7 mouse cellular contexts compared by ENCODE assay signal in genomic region chr1:186609793-186610233, GRCm38 (mm10).
DNase-seq lines count a peak whose midpoint lies in the region; ATAC-seq and TF ChIP-seq lines count a peak whose summit lies in the region.

No protein-coding gene starts in this region.

- POLR2A ChIA-PET in Patski (lab: Charles Lee), result no interaction called here

- H3K9me3 ChIP-seq in forebrain, embryonic 12.5 days, result no peaks in the 10 kb centered on the region
- no peaks in the 10 kb centered on the region for H3K9me3 ChIP-seq in limb, embryonic 13.5 days
- no peaks in the 10 kb centered on the region for H3K9me3 ChIP-seq in neural tube, embryonic 14.5 days (ENCODE audit: control insufficient read depth, low read length)

- peak; percentile 95 for ATAC-seq in Patski
- peak; percentile 69 for ATAC-seq in forebrain, embryonic 12.5 days (ENCODE audit: low FRiP score)
- peak; percentile 77; the same call in 1 of the 2 replicates for ATAC-seq in limb, embryonic 13.5 days (ENCODE audit: low FRiP score, low read depth)
- peak; percentile 72 for ATAC-seq in neural tube, embryonic 14.5 days (ENCODE audit: low read depth)
- ATAC-seq in monocyte, adult 5-6 weeks (replicated peaks; ENCODE audit: insufficient number of reproducible peaks, low FRiP score, low TSS enrichment, poor library complexity, severe bottlenecking), result no peak

- no peaks in the 10 kb centered on the region for H3K27me3 ChIP-seq in Patski
- H3K27me3 ChIP-seq in forebrain, embryonic 12.5 days, result no peaks in the 10 kb centered on the region
- no peaks in the 10 kb centered on the region for H3K27me3 ChIP-seq in limb, embryonic 13.5 days
- no peaks in the 10 kb centered on the region for H3K27me3 ChIP-seq in neural tube, embryonic 14.5 days (ENCODE audit: control insufficient read depth, insufficient read depth, low read length)

- peak overlapping the region; percentile 42 for H3K4me2 ChIP-seq in forebrain, embryonic 12.5 days
- peak overlapping the region; percentile 37 for H3K4me2 ChIP-seq in limb, embryonic 13.5 days (replicated peaks)
- H3K4me2 ChIP-seq in neural tube, embryonic 14.5 days (ENCODE audit: low read depth, low read length), result peak overlapping the region; percentile 29; the same call in 1 of the 2 replicates

- peaks cover 13% of the 10 kb centered on the region for H3K4me1 ChIP-seq in forebrain, embryonic 12.5 days
- H3K4me1 ChIP-seq in limb, embryonic 13.5 days, result peaks cover 13% of the 10 kb centered on the region
- H3K4me1 ChIP-seq in neural tube, embryonic 14.5 days (ENCODE audit: control insufficient read depth, insufficient read depth, low read length), result peaks cover 10% of the 10 kb centered on the region; the same call in 1 of the 2 replicates

- H3K9ac ChIP-seq in forebrain, embryonic 12.5 days, result no peak overlapping the region
- H3K9ac ChIP-seq in limb, embryonic 13.5 days, result no peak overlapping the region
- H3K9ac ChIP-seq in neural tube, embryonic 14.5 days (replicated peaks; ENCODE audit: low read depth, low read length), result no peak overlapping the region

- no peaks in the 10 kb centered on the region for H3K36me3 ChIP-seq in forebrain, embryonic 12.5 days (replicated peaks)
- H3K36me3 ChIP-seq in limb, embryonic 13.5 days, result no peaks in the 10 kb centered on the region
- no peaks in the 10 kb centered on the region for H3K36me3 ChIP-seq in neural tube, embryonic 14.5 days (ENCODE audit: control insufficient read depth, insufficient read depth, low read length)

- DNase-seq in ES-CJ7 (ENCODE audit: low read depth, low spot score), result peak; percentile 85
- DNase-seq in Patski (ENCODE audit: low read depth, low spot score), result peak; percentile 68
- DNase-seq in heart, postnatal 10 days, result peak; percentile 74 to 75

- H3K27ac ChIP-seq in forebrain, embryonic 12.5 days, result peak overlapping the region; percentile 42; the same call in 1 of the 2 replicates
- 0 out of 2 replicates have a peak overlapping the region, but pooled peaks have one; percentile 16 for H3K27ac ChIP-seq in limb, embryonic 13.5 days
- H3K27ac ChIP-seq in neural tube, embryonic 14.5 days (ENCODE audit: low read depth, low read length), result peak overlapping the region; percentile 16; the same call in 1 of the 2 replicates

- peak overlapping the region; percentile 5; the same call in 1 of the 2 replicates for H3K4me3 ChIP-seq in forebrain, embryonic 12.5 days (replicated peaks)
- no peak overlapping the region for H3K4me3 ChIP-seq in limb, embryonic 13.5 days
- no peak overlapping the region for H3K4me3 ChIP-seq in neural tube, embryonic 14.5 days (ENCODE audit: low read depth, low read length)

- CTCF ChIA-PET in Patski (lab: Charles Lee), result interaction anchor here (0.8 to 1.5 kb wide), 7 partner anchors 9 to 1059 kb away, joined by 3 to 5 read pairs (median 3); no protein-coding TSS in a partner anchor

- no peak for TF ChIP-seq CTCF in Patski (IDR thresholded peaks at IDR 0.05)

- 12% methylated on average over 9 of the region's 10 CpGs for WGBS in forebrain, embryonic 12.5 days
- 21% methylated on average over 8 of the region's 10 CpGs for WGBS in limb, embryonic 13.5 days
- WGBS in neural tube, embryonic 14.5 days, result 6% methylated on average over 9 of the region's 10 CpGs

- in situ Hi-C loops in Patski (cut with MboI; ENCODE audit: low pct_unique_long_range_greater_than_20kb), result no loop called here

- intact Hi-C loops in heart, postnatal 10 days (cut with DNase I), result no loop called here
